Mouse (Mus musculus) hematopoietic stem cell, adult 5-6 weeks (primary cell): ENCODE data around the gene Olfr733. TPM values are rescaled to one million over a fixed set of nuclear protein-coding genes. Genes with fewer than 3 reads are reported as not detected.

Experiments
- ATAC-seq, 2 experiments: fragments of 125-278 bp in 1 of 2; replicated peaks in 1 of 2; 2 replicates each; pipeline ENCODE4 v1.8.0; 2016 to 2017; ENCODE audit warnings: inconsistent platforms in 2 of 2, mild to moderate bottlenecking in 2 of 2, moderate number of reproducible peaks in 2 of 2, low read depth in 1 of 2, moderate TSS enrichment in 1 of 2; ENCODE audit not compliant: low FRiP score in 2 of 2, poor library complexity in 2 of 2, severe bottlenecking in 2 of 2, insufficient read depth in 1 of 2, low TSS enrichment in 1 of 2
- total RNA-seq: library from RNA; stranded (forward); fragments of 172-1452, 232-1000 nt; gene quantifications from 2 replicates; pipeline ENCODE4 v1.2.3, GENCODE M21; 2017

The Olfr733 gene
- total RNA-seq, result not detected in 2 replicates

- no peak for ATAC-seq
Measured at GRCm38 (mm10) chr14:50301422-50301821, at the start of gene Olfr733. Gene Olfr733, minus strand, starts transcription at chr14:50301522.

GRCm38 (mm10) chr14:50348796-50349195, 47.5 kb upstream of the Olfr733 start, which contains the start of gene Olfr735:
Gene Olfr735, minus strand, starts transcription at chr14:50348872.
- ATAC-seq, result no peak

GRCm38 (mm10) chr14:50326661-50327060, 25.3 kb upstream of the Olfr733 start, which contains the start of gene Olfr734:
Gene Olfr734, minus strand, starts transcription at chr14:50326761.
- no peak for ATAC-seq

GRCm38 (mm10) chr14:50284106-50284505, 17.2 kb downstream of the Olfr733 start, which contains the start of gene Olfr732:
Gene Olfr732, minus strand, starts transcription at chr14:50284206.
- no peak for ATAC-seq

Other genes with a start within 250 kb of the Olfr733 start
- gene Olfr726, start 210.6 kb downstream of the Olfr733 start, total RNA-seq, result not detected in 2 replicates
- gene Olfr727, start 178.3 kb downstream of the Olfr733 start, total RNA-seq, result not detected in 2 replicates
- gene Olfr728, start 158.8 kb downstream of the Olfr733 start, total RNA-seq, result not detected in 2 replicates
- gene Olfr729, start 148.6 kb downstream of the Olfr733 start, total RNA-seq, result not detected in 2 replicates
- not detected in 2 replicates for gene Olfr730, start 113.3 kb downstream of the Olfr733 start, total RNA-seq
- gene Olfr731, start 59.7 kb downstream of the Olfr733 start, total RNA-seq, result not detected in 2 replicates
- gene Olfr732, start 17.3 kb downstream of the Olfr733 start, total RNA-seq, result not detected in 2 replicates
- gene Olfr734, start 25.2 kb upstream of the Olfr733 start, total RNA-seq, result not detected in 2 replicates
- gene Olfr735, start 47.4 kb upstream of the Olfr733 start, total RNA-seq, result not detected in 2 replicates
- gene Tlr11, start 56.4 kb upstream of the Olfr733 start, total RNA-seq, result not detected in 2 replicates
- not detected in 2 replicates for gene Olfr736, start 79.6 kb upstream of the Olfr733 start, total RNA-seq
- gene Olfr738, start 106.0 kb upstream of the Olfr733 start, total RNA-seq, result not detected in 2 replicates
- gene Olfr739, start 117.1 kb upstream of the Olfr733 start, total RNA-seq, result not detected in 2 replicates
- not detected in 2 replicates for gene Olfr740, start 144.0 kb upstream of the Olfr733 start, total RNA-seq
- not detected in 2 replicates for gene Olfr741, start 171.2 kb upstream of the Olfr733 start, total RNA-seq
- not detected in 2 replicates for gene Olfr742, start 202.1 kb upstream of the Olfr733 start, total RNA-seq
- gene Olfr743, start 220.3 kb upstream of the Olfr733 start, total RNA-seq, result not detected in 2 replicates